Mouse (Mus musculus) C2C12 (cell line): ENCODE measurements around the gene Tmem178.

Experiments
- CEBPB ChIP-seq: IDR thresholded peaks from one replicate; pipeline ENCODE4 v1.6.1; 2011; ENCODE audit warnings: low read depth, mild to moderate bottlenecking, control low read depth, moderate library complexity
- CTCF ChIP-seq: IDR thresholded peaks from one replicate; pipeline ENCODE4 v1.5.1; 2011; ENCODE audit not compliant: control insufficient read depth, insufficient read depth, insufficient read length
- MAX ChIP-seq: IDR thresholded peaks from one replicate; pipeline ENCODE4 v1.6.1; 2011; ENCODE audit warnings: mild to moderate bottlenecking, control low read depth
- MYOD1 ChIP-seq: IDR thresholded peaks from one replicate; pipeline ENCODE4 v1.6.1; 2011; ENCODE audit warnings: low read depth; ENCODE audit not compliant: control insufficient read depth, insufficient read length
- USF1 ChIP-seq: IDR thresholded peaks from one replicate; pipeline ENCODE4 v1.6.1; 2011; ENCODE audit warnings: low read depth, mild to moderate bottlenecking, control low read depth, moderate library complexity

DNA sequence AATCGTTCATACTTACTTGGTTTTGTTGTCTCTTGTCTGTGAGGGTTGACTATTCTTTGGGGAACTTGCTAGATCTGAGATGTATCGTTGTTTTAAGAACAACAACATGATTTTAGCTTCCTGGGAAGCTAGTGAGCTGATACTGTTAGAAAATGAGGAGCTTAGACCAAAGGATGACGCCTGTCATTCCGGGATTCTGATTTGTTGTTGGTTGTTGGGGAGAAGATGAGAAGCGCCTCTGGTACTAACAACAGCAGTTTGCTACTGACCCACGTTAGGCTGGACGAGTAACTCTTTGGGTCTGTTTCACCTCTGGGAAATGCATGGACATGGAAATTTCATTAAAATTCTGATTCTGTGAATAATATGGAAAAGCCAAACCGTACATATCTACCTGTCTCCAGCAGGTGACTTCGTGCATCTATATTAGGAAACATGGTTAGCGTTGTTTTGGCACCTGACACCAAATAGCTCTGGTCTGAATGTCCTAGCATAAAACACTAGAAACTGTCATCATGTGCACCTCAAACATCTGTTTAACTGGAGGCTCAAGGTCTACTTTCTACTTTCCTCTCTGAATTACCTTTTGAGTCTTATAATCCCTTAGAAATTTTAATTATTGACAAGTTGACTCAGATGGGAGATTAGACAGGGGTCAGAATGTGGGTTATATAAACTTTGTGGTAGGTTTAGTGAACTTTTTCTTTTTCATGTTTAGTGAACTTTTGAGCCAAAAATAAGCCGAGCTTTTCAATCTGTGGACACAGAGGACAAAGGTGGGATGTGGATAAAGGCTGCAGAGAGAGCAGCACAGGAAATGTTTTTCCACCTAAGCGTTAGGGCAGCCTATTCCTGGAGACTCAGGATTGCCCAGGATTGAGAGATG is 2.9 kb downstream of the Tmem178 start:
- no peak for TF ChIP-seq USF1
- TF ChIP-seq CTCF: no peak
- no peak for TF ChIP-seq MYOD1
- no peak for TF ChIP-seq MAX
- no peak for TF ChIP-seq CEBPB
